Mouse (Mus musculus) CH12.LX (cell line): ENCODE measurements around the gene Nrgn. TPM values are rescaled to one million over a fixed set of nuclear protein-coding genes. Genes with fewer than 3 reads are reported as not detected.

Experiments
- DNase-seq: peaks from one replicate; pipeline ENCODE4 v3.0.0-alpha.2; 2013; ENCODE audit errors: extremely low read depth
- H3K27ac ChIP-seq: 2 replicates; pipeline ENCODE4 v1.5.1; 2012; ENCODE audit warnings: low read depth, mild to moderate bottlenecking, control low read depth, moderate library complexity; ENCODE audit not compliant: insufficient read depth
- H3K27me3 ChIP-seq: replicated peaks from 2 replicates; pipeline ENCODE3; 2012; ENCODE audit warnings: inconsistent platforms
- H3K36me3 ChIP-seq, 2 experiments: replicated peaks in 1 of 2; 2 replicates each; pipeline versions ENCODE3 to v1.6.1; 2012; ENCODE audit warnings: inconsistent platforms in 1 of 2, low read length in 1 of 2, mild to moderate bottlenecking in 1 of 2, mixed read lengths in 1 of 2, moderate library complexity in 1 of 2; ENCODE audit not compliant: control insufficient read depth in 1 of 2, insufficient read depth in 1 of 2
- H3K4me1 ChIP-seq, 2 experiments: 2 replicates each; pipeline ENCODE4 v1.6.1; 2012; ENCODE audit warnings: inconsistent platforms in 1 of 2, moderate library complexity in 1 of 2; ENCODE audit not compliant: insufficient read depth in 2 of 2, control insufficient read depth in 1 of 2
- H3K4me2 ChIP-seq: 2 replicates; pipeline ENCODE4 v1.6.1; 2012; ENCODE audit warnings: low read depth, mild to moderate bottlenecking, control low read depth; ENCODE audit not compliant: poor library complexity, insufficient read depth, severe bottlenecking
- H3K4me3 ChIP-seq, 3 experiments: fragments of 150-350 bp in 1 of 3; sonication (generic) in 1 of 3; replicated peaks in 1 of 3; 2 replicates each; pipeline versions ENCODE3 to v1.5.1; 2011 to 2012; ENCODE audit warnings: low read depth in 2 of 3, low read length in 2 of 3, mild to moderate bottlenecking in 2 of 3, moderate library complexity in 2 of 3, control low read depth in 1 of 3, improper control_type of control experiment in 1 of 3, inconsistent platforms in 1 of 3, mixed read lengths in 1 of 3; ENCODE audit not compliant: poor library complexity in 1 of 3
- H3K79me2 ChIP-seq: replicated peaks from 2 replicates; pipeline ENCODE4 v1.6.1; 2012; ENCODE audit warnings: mild to moderate bottlenecking, moderate library complexity; ENCODE audit not compliant: control insufficient read depth, poor library complexity, insufficient read depth, severe bottlenecking; ENCODE audit errors: extremely low read depth
- H3K9ac ChIP-seq: 2 replicates; pipeline ENCODE4 v1.6.1; 2012; ENCODE audit warnings: low read depth, mild to moderate bottlenecking, control low read depth, moderate library complexity; ENCODE audit not compliant: insufficient read depth
- H3K9me3 ChIP-seq: replicated peaks from 2 replicates; pipeline ENCODE3; 2012; ENCODE audit warnings: low read length, inconsistent platforms, mixed read lengths
- BHLHE40 ChIP-seq: IDR thresholded peaks from 2 replicates; pipeline ENCODE4 v1.6.1; 2011; ENCODE audit warnings: mild to moderate bottlenecking, low read depth, low read length, improper control_type of control experiment
- CTCF ChIP-seq, 2 experiments: IDR thresholded peaks in 1 of 2; conservative IDR thresholded peaks in 1 of 2; 2 replicates each; pipeline ENCODE4 v1.5.1; 2011 to 2012; ENCODE audit warnings: low read depth in 2 of 2, low read length in 2 of 2, improper control_type of control experiment in 1 of 2, inconsistent platforms in 1 of 2, mild to moderate bottlenecking in 1 of 2, moderate library complexity in 1 of 2
- EP300 ChIP-seq: IDR thresholded peaks from 2 replicates; pipeline ENCODE4 v1.6.1; 2011; ENCODE audit warnings: low read length, improper control_type of control experiment
- GABPA ChIP-seq: IDR thresholded peaks from 2 replicates; pipeline ENCODE4 v1.6.1; 2012; ENCODE audit warnings: low read depth, low read length, improper control_type of control experiment, inconsistent platforms; ENCODE audit not compliant: insufficient replicate concordance
- IRF4 ChIP-seq: IDR thresholded peaks from 2 replicates; pipeline ENCODE4 v1.6.1; 2014; ENCODE audit warnings: low read depth, mild to moderate bottlenecking, inconsistent platforms, low read length, improper control_type of control experiment
- MAFK ChIP-seq: IDR thresholded peaks from 2 replicates; pipeline ENCODE4 v1.6.1; 2011; ENCODE audit warnings: low read length, improper control_type of control experiment; ENCODE audit not compliant: insufficient replicate concordance
- MAX ChIP-seq: IDR thresholded peaks from 2 replicates; pipeline ENCODE4 v1.6.1; 2011; ENCODE audit warnings: low read length, improper control_type of control experiment
- MAZ ChIP-seq: IDR thresholded peaks from 2 replicates; pipeline ENCODE4 v1.6.1; 2012; ENCODE audit warnings: low read depth, mild to moderate bottlenecking, inconsistent platforms, low read length, improper control_type of control experiment, moderate library complexity
- MEF2A ChIP-seq: IDR thresholded peaks from 2 replicates; pipeline ENCODE4 v1.6.1; 2014; ENCODE audit warnings: low read depth, mild to moderate bottlenecking, inconsistent platforms, low read length, improper control_type of control experiment, borderline replicate concordance
- NELFE ChIP-seq: IDR thresholded peaks from 2 replicates; pipeline ENCODE4 v1.6.1; 2011; ENCODE audit warnings: low read depth, low read length, improper control_type of control experiment
- NRF1 ChIP-seq: IDR thresholded peaks from 2 replicates; pipeline ENCODE4 v1.6.1; 2014; ENCODE audit warnings: low read depth, mild to moderate bottlenecking, inconsistent platforms, low read length, improper control_type of control experiment, moderate library complexity
- PAX5 ChIP-seq: IDR thresholded peaks from 2 replicates; pipeline ENCODE4 v1.6.1; 2012; ENCODE audit warnings: low read length, inconsistent platforms, mixed read lengths
- RAD21 ChIP-seq: IDR thresholded peaks from 2 replicates; pipeline ENCODE4 v1.6.1; 2011; ENCODE audit warnings: low read depth, mild to moderate bottlenecking, low read length, improper control_type of control experiment, moderate library complexity
- RCOR1 ChIP-seq: conservative IDR thresholded peaks from 2 replicates; pipeline ENCODE4 v1.6.1; 2012; ENCODE audit warnings: low read depth, mild to moderate bottlenecking, inconsistent platforms, low read length, improper control_type of control experiment
- UBTF ChIP-seq: IDR thresholded peaks from 2 replicates; pipeline ENCODE4 v1.6.1; 2012; ENCODE audit warnings: low read depth, mild to moderate bottlenecking, inconsistent platforms, low read length, improper control_type of control experiment, moderate library complexity
- ZMIZ1 ChIP-seq: IDR thresholded peaks from 2 replicates; pipeline ENCODE4 v1.6.1; 2012; ENCODE audit warnings: low read depth, mild to moderate bottlenecking, inconsistent platforms, low read length, improper control_type of control experiment
- dilution Hi-C: fragments of 300-500 bp; cut with MboI; formaldehyde crosslinking; loops from 2 replicates; pipeline ENCODE4 v1.14.3; 2020; ENCODE audit warnings: low sequenced_read_pairs; ENCODE audit not compliant: extremely low pct_unique_long_range_greater_than_20kb, extremely low pct_ligation_motif_present
- in situ Hi-C: fragments of 300-500 bp; cut with MboI; formaldehyde crosslinking; loops from 3 replicates; pipeline ENCODE4 v1.14.3; 2019; ENCODE audit warnings: low sequenced_read_pairs, low pct_ligation_motif_present, low pct_unique_long_range_greater_than_20kb, mixed read lengths
- polyA plus RNA-seq: library from polyadenylated mRNA; unstranded; fragments of >175 nt; gene quantifications from 2 replicates; pipeline ENCODE4 v1.2.1, GENCODE M21; 2012; ENCODE audit warnings: low read depth; ENCODE audit not compliant: insufficient read length
- total RNA-seq, 2 experiments: library from RNA; depleted of rRNA; stranded (reverse); fragments of 300-350 nt in 1 of 2; fragments of >200 nt in 1 of 2; gene quantifications; 2 replicates each; pipeline ENCODE4 v1.2.3; 2012 to 2014

Nrgn gene
- total and polyA plus RNA-seq, 3 experiments, result 0.42 to 4.1 TPM; not detected in 1

DNA sequence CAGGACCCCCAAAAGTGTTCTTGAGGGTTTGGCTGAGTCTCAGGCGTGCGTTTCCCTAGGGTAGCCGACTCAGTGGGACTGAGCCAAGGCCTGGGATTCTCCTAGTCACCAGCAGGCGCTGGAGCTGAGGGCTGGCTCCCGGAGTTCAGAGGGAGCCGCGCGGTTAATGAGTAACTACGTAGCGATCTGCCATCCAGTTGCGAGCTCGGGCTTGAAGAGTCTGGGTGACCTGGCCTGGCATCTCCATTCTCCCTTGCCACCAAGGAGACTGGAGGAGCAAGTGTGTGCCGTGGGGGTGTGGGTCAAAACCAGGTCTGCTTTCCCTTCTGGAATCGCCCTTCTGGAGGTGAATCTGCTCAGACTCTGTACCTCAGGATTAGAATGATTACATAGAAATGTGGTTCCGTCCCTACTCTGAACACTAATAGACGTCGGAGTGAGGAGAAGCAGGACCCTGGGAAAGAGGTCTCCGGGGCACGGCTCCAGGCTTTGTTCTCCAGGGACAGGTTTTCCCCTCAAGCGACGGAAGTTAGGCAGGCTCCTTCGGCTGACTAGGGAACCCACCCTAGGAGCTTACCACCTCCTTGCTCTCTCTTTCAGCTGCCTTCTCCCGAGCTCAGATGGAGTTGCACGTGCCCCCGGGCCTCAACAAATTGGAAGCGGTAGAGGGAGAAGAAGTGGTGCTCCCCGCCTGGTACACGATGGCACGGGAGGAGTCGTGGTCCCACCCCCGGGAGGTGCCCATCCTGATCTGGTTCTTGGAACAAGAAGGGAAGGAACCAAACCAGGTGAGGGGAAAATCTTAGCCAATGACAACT is 21.6 kb downstream of the Nrgn start:
- H3K9ac ChIP-seq, result no peak overlapping the region
- in situ Hi-C loops, result no loop called here
- TF ChIP-seq MAZ, result no peak
- TF ChIP-seq IRF4, result no peak
- TF ChIP-seq, all 38 proteins: peak for 0
- Histone ChIP-seq H3K4me2 (no peak overlapping the region), H3K27ac (no peak overlapping the region), H3K9me3 (no peaks in the 10 kb centered on the region), H3K4me3 (no peak overlapping the region), H3K36me3 (peaks cover 0 to 3% of the 10 kb centered on the region in 2 experiments), H3K4me1 (peaks cover 14 to 34% of the 10 kb centered on the region in 2 experiments), H3K79me2 (no peaks in the 10 kb centered on the region), H3K27me3 (no peaks in the 10 kb centered on the region)
- dilution Hi-C loops, result no loop called here
- no peak for DNase-seq

GRCm38 (mm10) chr9:37530031-37530887 is 22.4 kb downstream of the Nrgn start:
- no peak for DNase-seq
- Histone ChIP-seq H3K4me1 (peaks cover 14 to 36% of the 10 kb centered on the region in 2 experiments), H3K27ac (peak overlapping the region; percentile 11; the same call in 1 of the 2 replicates), H3K36me3 (peaks cover 0 to 6% of the 10 kb centered on the region in 2 experiments), H3K4me2 (peak overlapping the region; percentile 54), H3K4me3 (peak overlapping the region in 2 of 3 experiments; percentile 1 to 22), H3K9me3 (no peaks in the 10 kb centered on the region), H3K9ac (peak overlapping the region; percentile 47), H3K79me2 (no peaks in the 10 kb centered on the region), H3K27me3 (no peaks in the 10 kb centered on the region)
- dilution Hi-C loops, result no loop called here
- peak in 1 of 2 experiments; percentile 25; a peak in 1 of 4 replicates for TF ChIP-seq CTCF (conservative IDR thresholded peaks at IDR 0.05 in 1 of 2, IDR thresholded peaks at IDR 0.05 in 1 of 2; ENCODE audit: low read depth in 2 of 2, low read length in 2 of 2)
- 0 out of 2 replicates have a peak, but pooled peaks have one; percentile 22 for TF ChIP-seq IRF4
- 0 out of 2 replicates have a peak, but pooled peaks have one; percentile 33 for TF ChIP-seq MAX
- TF ChIP-seq NRF1, result no peak
- TF ChIP-seq MEF2A, result no peak
- in situ Hi-C loops, result no loop called here

GRCm38 (mm10) chr9:37528225-37528970 is 24.3 kb downstream of the Nrgn start:
- Histone ChIP-seq H3K79me2 (no peaks in the 10 kb centered on the region), H3K4me3 (no peak overlapping the region), H3K4me1 (peaks cover 14 to 38% of the 10 kb centered on the region in 2 experiments), H3K9ac (no peak overlapping the region), H3K27ac (no peak overlapping the region), H3K9me3 (no peaks in the 10 kb centered on the region), H3K4me2 (no peak overlapping the region), H3K36me3 (peaks cover 0 to 13% of the 10 kb centered on the region in 2 experiments), H3K27me3 (no peaks in the 10 kb centered on the region)
- TF ChIP-seq MAZ, result no peak
- TF ChIP-seq ZMIZ1, result no peak
- TF ChIP-seq RCOR1, result no peak
- no peak for TF ChIP-seq MAFK
- TF ChIP-seq PAX5, result no peak
- no peak for TF ChIP-seq NELFE
- TF ChIP-seq GABPA, result no peak
- no peak for TF ChIP-seq CTCF (conservative IDR thresholded peaks at IDR 0.05 in 1 of 2, IDR thresholded peaks at IDR 0.05 in 1 of 2; ENCODE audit: low read depth in 2 of 2, low read length in 2 of 2)
- no peak for TF ChIP-seq UBTF
- TF ChIP-seq BHLHE40, result no peak
- TF ChIP-seq EP300, result no peak
- no peak for TF ChIP-seq NRF1
- no peak for TF ChIP-seq RAD21
- no peak for DNase-seq
- in situ Hi-C loops (no loop called here), dilution Hi-C loops (no loop called here)
